Mouse (Mus musculus): ENCODE measurements around the gene Cd320. TPM values are rescaled to one million over a fixed set of nuclear protein-coding genes. Genes with fewer than 3 reads are reported as not detected.
A peak's percentile ranks its signal among the peaks of the same experiment; 100 is the strongest.
"Not testable (repeated sequence)": the region's sequence is repeated elsewhere in the genome, so short reads cannot be mapped to it uniquely, and the experiment has no call there.

The Cd320 gene
- total and polyA plus RNA-seq, 2 experiments, result 7.1 to 13.0 TPM

DNA sequence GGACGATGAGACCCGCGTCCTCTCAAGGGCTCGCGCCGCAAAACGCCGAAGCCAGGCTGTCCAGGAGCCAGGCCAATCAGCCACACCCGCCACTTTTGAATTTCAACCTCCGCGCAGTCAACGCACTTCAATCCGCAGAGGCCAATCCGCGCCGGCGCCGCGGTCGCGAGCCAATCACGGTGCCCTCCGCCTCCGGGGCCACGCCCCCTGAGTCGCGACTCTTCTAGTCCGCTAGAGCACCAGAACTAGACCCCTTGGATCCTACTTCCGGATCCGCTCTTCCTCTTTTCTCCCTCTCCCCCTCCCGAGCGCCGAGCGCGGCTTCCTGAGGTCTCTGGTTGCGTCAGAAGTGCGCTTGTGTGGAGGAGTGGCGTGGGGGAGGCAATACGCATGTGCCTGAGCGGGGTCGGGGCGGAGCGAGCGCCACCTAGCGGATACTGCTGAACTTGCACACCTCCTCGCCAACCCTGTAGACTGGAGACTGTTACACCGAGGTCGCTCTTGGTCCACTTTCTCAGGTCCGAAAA, 47.7 kb downstream of the Cd320 start, which contains the start of gene Kifc1:
Gene Kifc1 (minus strand): TSS at position 129 of the 527 bp plus-strand sequence.
- peak; percentile 96 for DNase-seq (ENCODE audit: extremely low read depth, low read depth, low spot score)
- Histone ChIP-seq H3K27ac (replicated peaks; ENCODE audit: insufficient read depth, low read depth, low read length) (no peak within 1 kb of the TSS), H3K9ac (ENCODE audit: low read depth, low read length) (peak within 1 kb of the TSS; percentile 71), H3K79me2 (ENCODE audit: control insufficient read depth, insufficient read depth, low read length) (0 out of 2 replicates have a peak, but pooled peaks cover 6% of the 10 kb centered on the region), H3K4me1 (ENCODE audit: control insufficient read depth, insufficient read depth, low read length) (no peaks in the 10 kb centered on the region; the same call in 1 of the 2 replicates), H3K27me3 (ENCODE audit: control insufficient read depth, insufficient read depth, low read length) (no peaks in the 10 kb centered on the region), H3K36me3 (ENCODE audit: control insufficient read depth, insufficient read depth, low read length) (no peaks in the 10 kb centered on the region), H3K4me3 (ENCODE audit: insufficient read depth, low read depth, low read length) (peak within 1 kb of the TSS; percentile 82)
- WGBS, result under 1% methylated on average over 49 of the region's 49 CpGs
- peak; percentile 97 for TF ChIP-seq CTCF (IDR thresholded peaks at IDR 0.05; ENCODE audit: low read depth, low read length)
- no peak for TF ChIP-seq POLR2A (IDR thresholded peaks at IDR 0.05; ENCODE audit: extremely low read depth, insufficient read depth, low read length)

- no peak for DNase-seq (ENCODE audit: extremely low read depth, low read depth, low spot score)
- H3K27ac ChIP-seq (replicated peaks; ENCODE audit: insufficient read depth, low read depth, low read length), result no peak overlapping the region
- H3K9ac ChIP-seq (ENCODE audit: low read depth, low read length), result no peak overlapping the region
- no peaks in the 10 kb centered on the region for H3K36me3 ChIP-seq (ENCODE audit: control insufficient read depth, insufficient read depth, low read length)
- H3K27me3 ChIP-seq (ENCODE audit: control insufficient read depth, insufficient read depth, low read length), result no peaks in the 10 kb centered on the region
- WGBS, result 37% methylated on average over 2 of the region's 2 CpGs
- no peaks in the 10 kb centered on the region; the same call in 1 of the 2 replicates for H3K4me1 ChIP-seq (ENCODE audit: control insufficient read depth, insufficient read depth, low read length)
- 0 out of 2 replicates have a peak, but pooled peaks cover 6% of the 10 kb centered on the region for H3K79me2 ChIP-seq (ENCODE audit: control insufficient read depth, insufficient read depth, low read length)
- TF ChIP-seq CTCF (IDR thresholded peaks at IDR 0.05; ENCODE audit: low read depth, low read length) (no peak), POLR2A (IDR thresholded peaks at IDR 0.05; ENCODE audit: extremely low read depth, insufficient read depth, low read length) (no peak)
- H3K4me3 ChIP-seq (ENCODE audit: insufficient read depth, low read depth, low read length), result no peak overlapping the region
Observed at GRCm38 (mm10) chr17:33891357-33891756, 48.5 kb downstream of the Cd320 start.

DNA sequence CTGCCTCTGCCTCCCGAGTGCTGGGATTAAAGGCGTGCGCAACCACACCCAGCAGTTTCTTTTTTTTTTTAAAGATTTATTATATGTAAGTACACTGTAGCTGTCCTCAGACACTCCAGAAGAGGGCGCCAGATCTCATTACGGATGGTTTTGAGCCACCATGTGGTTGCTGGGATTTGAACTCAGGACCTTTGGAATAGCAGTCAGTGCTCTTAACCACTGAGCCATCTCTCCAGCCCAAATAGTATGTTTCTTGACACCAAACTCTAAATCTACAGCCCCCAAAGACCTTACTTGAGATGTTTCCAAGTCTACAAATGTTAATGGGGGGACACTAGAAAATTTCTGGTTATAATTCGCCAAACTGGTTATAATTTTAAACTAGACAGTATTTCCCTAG, 49.0 kb downstream of the Cd320 start:
- not testable (repeated sequence) for H3K9ac ChIP-seq (ENCODE audit: low read depth, low read length); H3K27me3 ChIP-seq (ENCODE audit: control insufficient read depth, insufficient read depth, low read length); H3K4me3 ChIP-seq (ENCODE audit: insufficient read depth, low read depth, low read length); H3K4me1 ChIP-seq (ENCODE audit: control insufficient read depth, insufficient read depth, low read length); H3K79me2 ChIP-seq (ENCODE audit: control insufficient read depth, insufficient read depth, low read length); H3K36me3 ChIP-seq (ENCODE audit: control insufficient read depth, insufficient read depth, low read length); DNase-seq (ENCODE audit: extremely low read depth, low read depth, low spot score); H3K27ac ChIP-seq (replicated peaks; ENCODE audit: insufficient read depth, low read depth, low read length)
- WGBS, result 76% methylated on average over 6 of the region's 6 CpGs

- no peak overlapping the region for H3K27ac ChIP-seq (replicated peaks; ENCODE audit: insufficient read depth, low read depth, low read length)
- DNase-seq (ENCODE audit: extremely low read depth, low read depth, low spot score), result no peak
- H3K4me1 ChIP-seq (ENCODE audit: control insufficient read depth, insufficient read depth, low read length), result no peaks in the 10 kb centered on the region; the same call in 1 of the 2 replicates
- 0 out of 2 replicates have a peak, but pooled peaks cover 6% of the 10 kb centered on the region for H3K79me2 ChIP-seq (ENCODE audit: control insufficient read depth, insufficient read depth, low read length)
- H3K4me3 ChIP-seq (ENCODE audit: insufficient read depth, low read depth, low read length), result no peak overlapping the region
- no peaks in the 10 kb centered on the region for H3K27me3 ChIP-seq (ENCODE audit: control insufficient read depth, insufficient read depth, low read length)
- no peaks in the 10 kb centered on the region for H3K36me3 ChIP-seq (ENCODE audit: control insufficient read depth, insufficient read depth, low read length)
- no peak overlapping the region for H3K9ac ChIP-seq (ENCODE audit: low read depth, low read length)
- TF ChIP-seq POLR2A (IDR thresholded peaks at IDR 0.05; ENCODE audit: extremely low read depth, insufficient read depth, low read length) (no peak), CTCF (IDR thresholded peaks at IDR 0.05; ENCODE audit: low read depth, low read length) (no peak)
- WGBS, result 38% methylated on average over 7 of the region's 7 CpGs
Observed at GRCm38 (mm10) chr17:33892429-33892828, 49.5 kb downstream of the Cd320 start.

DNA sequence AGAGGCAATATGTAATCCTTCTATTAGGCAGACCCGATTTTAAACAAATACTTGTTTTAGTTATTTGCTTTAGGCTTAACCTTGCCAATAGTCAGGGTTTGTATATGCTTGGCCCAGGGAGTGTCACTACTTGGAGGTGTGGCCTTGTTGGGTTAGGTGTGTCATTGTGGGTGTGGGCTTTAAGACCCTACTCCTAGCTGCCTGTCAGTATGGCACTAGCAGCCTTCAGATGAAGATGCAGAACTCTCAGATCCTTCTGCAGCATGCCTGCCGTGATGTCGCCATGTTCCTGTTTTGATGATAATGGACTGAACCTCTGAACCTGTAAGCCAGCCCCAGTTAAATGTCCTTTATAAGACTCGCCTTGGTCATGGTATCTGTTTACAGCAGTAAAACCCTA, 50.1 kb downstream of the Cd320 start:
- H3K9ac ChIP-seq (ENCODE audit: low read depth, low read length); H3K4me1 ChIP-seq (ENCODE audit: control insufficient read depth, insufficient read depth, low read length); DNase-seq (ENCODE audit: extremely low read depth, low read depth, low spot score); H3K27ac ChIP-seq (replicated peaks; ENCODE audit: insufficient read depth, low read depth, low read length); H3K4me3 ChIP-seq (ENCODE audit: insufficient read depth, low read depth, low read length); H3K27me3 ChIP-seq (ENCODE audit: control insufficient read depth, insufficient read depth, low read length); H3K36me3 ChIP-seq (ENCODE audit: control insufficient read depth, insufficient read depth, low read length); H3K79me2 ChIP-seq (ENCODE audit: control insufficient read depth, insufficient read depth, low read length): not testable (repeated sequence)
- WGBS, result 72% methylated on average over 4 of the region's 4 CpGs

GRCm38 (mm10) chr17:33897114-33897794, 54.4 kb downstream of the Cd320 start:
- Histone ChIP-seq H3K79me2 (ENCODE audit: control insufficient read depth, insufficient read depth, low read length) (no peaks in the 10 kb centered on the region), H3K27ac (replicated peaks; ENCODE audit: insufficient read depth, low read depth, low read length) (no peak overlapping the region), H3K4me1 (ENCODE audit: control insufficient read depth, insufficient read depth, low read length) (no peaks in the 10 kb centered on the region; the same call in 1 of the 2 replicates), H3K4me3 (ENCODE audit: insufficient read depth, low read depth, low read length) (no peak overlapping the region), H3K36me3 (ENCODE audit: control insufficient read depth, insufficient read depth, low read length) (no peaks in the 10 kb centered on the region), H3K9ac (ENCODE audit: low read depth, low read length) (no peak overlapping the region), H3K27me3 (ENCODE audit: control insufficient read depth, insufficient read depth, low read length) (no peaks in the 10 kb centered on the region)
- peak; percentile 81 for DNase-seq (ENCODE audit: extremely low read depth, low read depth, low spot score)
- WGBS, result 27% methylated on average over 6 of the region's 6 CpGs
- TF ChIP-seq CTCF (IDR thresholded peaks at IDR 0.05; ENCODE audit: low read depth, low read length) (peak; percentile 53), POLR2A (IDR thresholded peaks at IDR 0.05; ENCODE audit: extremely low read depth, insufficient read depth, low read length) (no peak)

DNA sequence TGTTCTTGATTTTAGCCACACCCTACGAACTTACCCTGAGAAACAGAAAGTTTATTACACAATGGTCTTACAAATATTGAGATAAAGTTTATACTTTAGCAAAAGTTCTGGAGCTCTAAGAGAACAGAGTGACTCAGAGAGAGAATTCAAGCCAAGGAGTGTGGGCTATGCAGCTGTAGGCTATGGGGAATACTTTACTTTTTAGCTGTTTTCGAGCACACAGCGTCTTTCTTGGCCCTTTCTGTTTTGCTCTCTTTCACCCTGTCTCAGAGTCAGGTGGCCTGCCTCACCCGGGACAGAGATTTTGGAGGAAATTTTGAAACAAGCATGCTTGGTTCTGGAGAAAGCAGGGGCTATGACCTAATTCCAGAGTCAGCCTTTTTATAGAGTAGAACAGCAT, 55.3 kb downstream of the Cd320 start:
- not testable (repeated sequence) for H3K4me1 ChIP-seq (ENCODE audit: control insufficient read depth, insufficient read depth, low read length); H3K36me3 ChIP-seq (ENCODE audit: control insufficient read depth, insufficient read depth, low read length); H3K9ac ChIP-seq (ENCODE audit: low read depth, low read length); H3K4me3 ChIP-seq (ENCODE audit: insufficient read depth, low read depth, low read length); H3K79me2 ChIP-seq (ENCODE audit: control insufficient read depth, insufficient read depth, low read length); H3K27ac ChIP-seq (replicated peaks; ENCODE audit: insufficient read depth, low read depth, low read length); DNase-seq (ENCODE audit: extremely low read depth, low read depth, low spot score); H3K27me3 ChIP-seq (ENCODE audit: control insufficient read depth, insufficient read depth, low read length)
- WGBS, result 87% methylated on average over 4 of the region's 4 CpGs
